Mouse (Mus musculus) kidney, adult 2 months (tissue): Measurements from ENCODE around the gene Ccser2. TPM values are rescaled to one million over a fixed set of nuclear protein-coding genes. Genes with fewer than 3 reads are reported as not detected.

Source experiments
- DNase-seq: peaks from one replicate; pipeline ENCODE4 v3.0.0; 2021
- H3K27ac ChIP-seq: fragments of 200-500 bp; 2 replicates; pipeline ENCODE4 v1.5.1; 2012; ENCODE audit warnings: low read depth, low read length, control low read depth, inconsistent platforms; ENCODE audit not compliant: insufficient read depth
- H3K27me3 ChIP-seq: fragments of 200-500 bp; replicated peaks from 2 replicates; pipeline ENCODE4 v1.6.1; 2012; ENCODE audit warnings: mild to moderate bottlenecking, moderate library complexity, low read length, inconsistent platforms; ENCODE audit not compliant: control insufficient read depth, insufficient read depth
- H3K36me3 ChIP-seq: fragments of 200-500 bp; 2 replicates; pipeline ENCODE4 v1.6.1; 2012; ENCODE audit warnings: mild to moderate bottlenecking, moderate library complexity, low read length, inconsistent platforms; ENCODE audit not compliant: control insufficient read depth, insufficient read depth
- H3K4me1 ChIP-seq: fragments of 200-500 bp; 2 replicates; pipeline ENCODE4 v1.6.1; 2011; ENCODE audit warnings: low read length; ENCODE audit not compliant: control insufficient read depth, insufficient read depth
- H3K4me3 ChIP-seq: fragments of 200-500 bp; 2 replicates; pipeline ENCODE4 v1.5.1; 2011; ENCODE audit warnings: mild to moderate bottlenecking, low read depth, low read length, control low read depth; ENCODE audit not compliant: insufficient read depth
- CTCF ChIP-seq: fragments of 200-500 bp; conservative IDR thresholded peaks from 2 replicates; pipeline ENCODE4 v1.5.1; 2011; ENCODE audit warnings: low read depth, mild to moderate bottlenecking, control low read depth, low read length, moderate library complexity, mixed read lengths; ENCODE audit not compliant: insufficient read depth, insufficient read length
- POLR2A ChIP-seq: fragments of 200-500 bp; IDR thresholded peaks from one replicate; pipeline ENCODE4 v1.6.1; 2011; ENCODE audit warnings: low read depth, low read length, control low read depth
- WGBS: fragments of 180-500 bp; shearing (Covaris S2); methylation state at CpG from one replicate; pipeline ENCODE4 v1.1.7; 2018; 5-methylcytosine and 5-hydroxymethylcytosine counted together
- polyA plus RNA-seq: library from polyadenylated mRNA; depleted of rRNA; stranded (reverse); fragments of >200 nt; gene quantifications from 2 replicates; pipeline ENCODE4 v1.2.3, GENCODE M21; 2012

Gene Ccser2
- polyA plus RNA-seq, 1 experiment, result 75.0 TPM

- H3K4me3 ChIP-seq, result no peak overlapping the region
- H3K36me3 ChIP-seq, result no peaks in the 10 kb centered on the region
- peak; percentile 93 for DNase-seq
- H3K27ac ChIP-seq, result no peak overlapping the region
- H3K4me1 ChIP-seq, result no peaks in the 10 kb centered on the region
- no peaks in the 10 kb centered on the region for H3K27me3 ChIP-seq
- TF ChIP-seq POLR2A (no peak), CTCF (no peak)
Measured at GRCm38 (mm10) chr14:36989784-36990183, 21.2 kb upstream of the Ccser2 start.

- 75% methylated on average over 3 of the region's 3 CpGs for WGBS
- no peaks in the 10 kb centered on the region for H3K4me1 ChIP-seq
- H3K4me3 ChIP-seq, result no peak overlapping the region
- H3K27me3 ChIP-seq, result no peaks in the 10 kb centered on the region
- no peak overlapping the region for H3K27ac ChIP-seq
- no peak for DNase-seq
- no peak for TF ChIP-seq POLR2A
- no peak for TF ChIP-seq CTCF
- H3K36me3 ChIP-seq, result no peaks in the 10 kb centered on the region
Measured at GRCm38 (mm10) chr14:36985693-36986092, 17.1 kb upstream of the Ccser2 start.

GRCm38 (mm10) chr14:36975019-36975418 is 6.4 kb upstream of the Ccser2 start:
- peaks cover 3% of the 10 kb centered on the region; the same call in 1 of the 2 replicates for H3K4me1 ChIP-seq
- WGBS, result 84% methylated on average over 3 of the region's 3 CpGs
- TF ChIP-seq CTCF, result no peak
- no peak for TF ChIP-seq POLR2A

GRCm38 (mm10) chr14:36971211-36971610 is 2.6 kb upstream of the Ccser2 start:
- DNase-seq, result peak; percentile 83
- no peak overlapping the region for H3K27ac ChIP-seq
- H3K27me3 ChIP-seq, result no peaks in the 10 kb centered on the region
- 57% methylated on average over 4 of the region's 4 CpGs for WGBS
- no peaks in the 10 kb centered on the region for H3K36me3 ChIP-seq
- no peak overlapping the region for H3K4me3 ChIP-seq
- TF ChIP-seq POLR2A (no peak), CTCF (no peak)
- H3K4me1 ChIP-seq, result peaks cover 17% of the 10 kb centered on the region; the same call in 1 of the 2 replicates

More at GRCm38 (mm10) chr14:36975019-36975418, 6.4 kb upstream of the Ccser2 start:
- no peaks in the 10 kb centered on the region for H3K27me3 ChIP-seq
- no peaks in the 10 kb centered on the region for H3K36me3 ChIP-seq
- no peak overlapping the region for H3K27ac ChIP-seq
- no peak overlapping the region for H3K4me3 ChIP-seq
- DNase-seq, result no peak

GRCm38 (mm10) chr14:36969861-36970420 is 1.4 kb upstream of the Ccser2 start:
- WGBS, result 40% methylated on average over 3 of the region's 3 CpGs
- no peak overlapping the region for H3K4me3 ChIP-seq
- peak overlapping the region; percentile 65; the same call in 1 of the 2 replicates for H3K27ac ChIP-seq
- H3K4me1 ChIP-seq, result peaks cover 20% of the 10 kb centered on the region; the same call in 1 of the 2 replicates
- TF ChIP-seq CTCF (no peak), POLR2A (no peak)
- H3K27me3 ChIP-seq, result no peaks in the 10 kb centered on the region
- peak; percentile 76 for DNase-seq
- no peaks in the 10 kb centered on the region for H3K36me3 ChIP-seq

- Histone ChIP-seq H3K27me3 (no peaks in the 10 kb centered on the region), H3K27ac (peak overlapping the region; percentile 28; the same call in 1 of the 2 replicates), H3K4me1 (peaks cover 20% of the 10 kb centered on the region; the same call in 1 of the 2 replicates), H3K4me3 (peak overlapping the region; percentile 75), H3K36me3 (no peaks in the 10 kb centered on the region)
- DNase-seq, result peak; percentile 40
- WGBS, result under 1% methylated on average over 49 of the region's 49 CpGs
- TF ChIP-seq POLR2A (no peak), CTCF (no peak)
Measured at GRCm38 (mm10) chr14:36968076-36968627, 425 bp downstream of the Ccser2 start.

GRCm38 (mm10) chr14:36965421-36965820 is 3.2 kb downstream of the Ccser2 start:
- Histone ChIP-seq H3K27ac (no peak overlapping the region), H3K27me3 (no peaks in the 10 kb centered on the region), H3K4me1 (peaks cover 20% of the 10 kb centered on the region; the same call in 1 of the 2 replicates), H3K4me3 (no peak overlapping the region), H3K36me3 (no peaks in the 10 kb centered on the region)
- WGBS, result 34% methylated on average over 3 of the region's 3 CpGs
- DNase-seq, result peak; percentile 17
- TF ChIP-seq POLR2A, result no peak
- TF ChIP-seq CTCF, result no peak
